Mouse (Mus musculus): ENCODE data around the gene Arl5a.

GRCm38 (mm10) chr2:52367248-52367647 is 57.5 kb downstream of the Arl5a start:
- TF ChIP-seq CTCF (IDR thresholded peaks at IDR 0.05; ENCODE audit: low read depth, low read length): no peak
- TF ChIP-seq GATA1 (IDR thresholded peaks at IDR 0.05; ENCODE audit: borderline replicate concordance, low read length): no peak
- no peak for TF ChIP-seq GATA2 (IDR thresholded peaks at IDR 0.05; ENCODE audit: borderline replicate concordance, low read depth, low read length)
- no peak for TF ChIP-seq TAL1 (conservative IDR thresholded peaks at IDR 0.05; ENCODE audit: low read depth, low read length)
- TF ChIP-seq POLR2AphosphoS5 (IDR thresholded peaks at IDR 0.05; ENCODE audit: insufficient replicate concordance, low read depth, low read length): no peak
